Mouse (Mus musculus) C2C12 (cell line): Measurements from ENCODE around the gene Rspo4.

ENCODE experiments used
- CEBPB ChIP-seq: IDR thresholded peaks from one replicate; pipeline ENCODE4 v1.6.1; 2011; ENCODE audit warnings: low read depth, mild to moderate bottlenecking, control low read depth, moderate library complexity
- CTCF ChIP-seq: IDR thresholded peaks from one replicate; pipeline ENCODE4 v1.5.1; 2011; ENCODE audit not compliant: control insufficient read depth, insufficient read depth, insufficient read length

DNA sequence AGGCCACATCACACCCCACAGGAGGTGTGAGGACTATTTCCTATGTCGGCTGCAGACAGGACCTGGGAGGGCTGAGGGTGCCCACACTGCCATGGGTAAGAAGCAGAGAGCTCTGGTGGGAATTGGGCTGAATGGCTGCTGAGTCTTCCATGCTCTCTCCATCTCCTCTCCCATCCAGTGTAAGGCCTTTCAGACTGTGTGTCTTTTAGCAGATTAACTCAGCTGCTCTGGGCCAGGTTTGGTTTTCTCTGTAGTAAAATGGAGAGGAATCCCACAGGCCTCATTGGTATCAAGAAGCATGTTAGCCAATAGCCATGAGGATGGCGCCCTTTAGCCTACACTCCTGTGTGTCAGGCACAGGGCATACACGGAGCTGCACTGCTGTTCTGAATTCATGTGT is 66.7 kb downstream of the Rspo4 start:
- TF ChIP-seq CEBPB (no peak), CTCF (no peak)
